Mouse (Mus musculus): ENCODE measurements around the gene Stxbp1. TPM values are rescaled to one million over a fixed set of nuclear protein-coding genes. Genes with fewer than 3 reads are reported as not detected.

Stxbp1 gene
- polyA plus RNA-seq, 1 experiment = 889 TPM

DNA sequence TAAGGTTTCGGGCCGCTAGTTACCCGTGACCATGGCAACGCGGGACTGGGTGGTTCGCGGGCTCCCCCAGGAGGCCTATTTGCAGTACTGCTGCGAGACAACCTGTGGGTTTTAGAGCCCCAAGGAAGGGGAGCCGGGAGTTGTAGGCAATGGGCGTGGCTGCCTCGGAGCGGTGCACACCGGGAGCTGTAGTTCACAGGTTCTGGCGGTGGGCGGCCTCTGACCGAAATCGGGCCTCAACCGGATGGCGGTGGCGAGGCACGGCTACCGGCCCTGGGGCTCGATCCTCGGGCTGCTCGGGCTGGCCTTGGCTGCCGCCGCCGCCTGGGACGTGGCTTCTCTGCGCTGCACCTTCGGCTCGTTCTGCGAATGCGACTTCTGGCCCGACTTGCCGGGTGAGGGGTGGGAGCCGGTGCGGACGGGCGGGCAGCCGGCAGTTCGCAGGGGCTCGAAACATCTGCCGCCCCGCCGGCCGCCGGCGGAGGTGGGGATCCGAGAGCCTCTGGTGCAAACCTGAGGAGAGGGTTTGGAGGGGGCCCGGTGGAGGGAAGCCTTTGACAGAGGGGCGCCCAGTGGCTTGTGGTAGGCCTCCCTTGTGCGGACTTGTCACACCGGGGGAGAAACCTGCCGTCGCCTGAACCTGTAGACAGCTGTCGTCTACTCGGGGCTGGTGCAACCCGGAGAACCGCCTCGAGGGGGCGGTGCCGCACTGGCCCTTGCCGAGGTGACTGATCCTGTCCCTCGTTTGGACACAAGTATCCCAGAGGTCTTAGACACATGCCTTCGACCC lies 89.8 kb downstream of the Stxbp1 start, which contains the start of gene Tor2a:
Gene Tor2a (plus strand): TSS at position 179 of the 790 bp plus-strand sequence.
- Histone ChIP-seq H3K27ac (ENCODE audit: insufficient read depth, low read length) (peak within 1 kb of the TSS; percentile 76), H3K4me3 (replicated peaks; ENCODE audit: insufficient read depth, low read depth, low read length) (peak within 1 kb of the TSS; percentile 73), H3K4me1 (ENCODE audit: control insufficient read depth, insufficient read depth, low read length) (peaks cover 14% of the 10 kb centered on the region), H3K27me3 (ENCODE audit: control insufficient read depth, insufficient read depth, low read length) (no peaks in the 10 kb centered on the region)
- TF ChIP-seq POLR2A (IDR thresholded peaks at IDR 0.05; ENCODE audit: borderline replicate concordance, insufficient read depth, low read length) (no peak), CTCF (IDR thresholded peaks at IDR 0.05; ENCODE audit: borderline replicate concordance, insufficient read depth, low read depth, low read length) (peak; percentile 93)
- peak; percentile 96 to 97 for DNase-seq
- WGBS = under 1% methylated on average over 66 of the region's 66 CpGs

DNA sequence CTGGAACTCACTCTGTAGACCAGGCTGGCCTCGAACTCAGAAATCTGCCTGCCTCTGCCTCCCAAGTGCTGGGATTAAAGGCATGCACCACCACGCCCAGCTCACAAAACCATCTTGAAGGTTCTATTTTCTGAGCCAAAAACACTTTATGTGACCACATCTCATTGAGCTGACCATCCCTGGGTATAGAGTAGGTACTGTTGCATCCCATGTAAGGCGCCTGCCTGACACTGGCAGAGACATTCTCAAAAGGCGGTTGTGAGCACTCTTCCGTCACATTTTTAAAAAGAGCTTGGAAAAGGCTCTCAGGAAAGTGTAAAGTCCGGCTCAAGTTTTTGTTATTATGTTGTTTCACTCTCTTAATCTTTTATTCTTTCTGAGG lies 90.4 kb downstream of the Stxbp1 start:
- Histone ChIP-seq H3K4me3 (replicated peaks; ENCODE audit: insufficient read depth, low read depth, low read length) (no peak overlapping the region), H3K27me3 (ENCODE audit: control insufficient read depth, insufficient read depth, low read length) (no peaks in the 10 kb centered on the region), H3K4me1 (ENCODE audit: control insufficient read depth, insufficient read depth, low read length) (peaks cover 14% of the 10 kb centered on the region), H3K27ac (ENCODE audit: insufficient read depth, low read length) (no peak overlapping the region)
- no peak for DNase-seq
- 32% methylated on average over 6 of the region's 6 CpGs for WGBS
- no peak for TF ChIP-seq CTCF (IDR thresholded peaks at IDR 0.05; ENCODE audit: borderline replicate concordance, insufficient read depth, low read depth, low read length)
- TF ChIP-seq POLR2A (IDR thresholded peaks at IDR 0.05; ENCODE audit: borderline replicate concordance, insufficient read depth, low read length) = no peak

DNA sequence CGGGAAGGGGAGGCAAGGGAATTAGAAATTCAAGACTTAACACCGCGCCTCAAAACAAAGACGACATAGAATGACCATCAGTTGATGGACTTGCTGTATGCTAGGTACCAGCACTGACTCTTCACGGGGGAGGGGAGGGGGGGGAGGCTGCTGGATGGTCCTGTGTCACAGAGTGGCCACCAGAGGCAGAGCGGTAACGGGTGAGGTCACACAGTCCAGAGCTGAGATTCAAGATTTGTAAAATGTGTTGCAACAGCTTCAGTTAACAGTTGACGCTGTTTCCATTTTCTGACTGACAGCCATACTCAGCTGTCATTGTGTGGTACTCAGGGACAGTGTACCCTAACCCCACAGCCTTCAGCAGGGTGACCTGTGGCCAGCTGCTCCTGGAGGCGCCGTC lies 94.9 kb downstream of the Stxbp1 start:
- no peaks in the 10 kb centered on the region for H3K27me3 ChIP-seq (ENCODE audit: control insufficient read depth, insufficient read depth, low read length)
- no peak for DNase-seq
- no peak overlapping the region for H3K27ac ChIP-seq (ENCODE audit: insufficient read depth, low read length)
- WGBS = 74% methylated on average over 10 of the region's 10 CpGs
- TF ChIP-seq CTCF (IDR thresholded peaks at IDR 0.05; ENCODE audit: borderline replicate concordance, insufficient read depth, low read depth, low read length) (no peak), POLR2A (IDR thresholded peaks at IDR 0.05; ENCODE audit: borderline replicate concordance, insufficient read depth, low read length) (no peak)
- no peaks in the 10 kb centered on the region for H3K4me1 ChIP-seq (ENCODE audit: control insufficient read depth, insufficient read depth, low read length)
- no peak overlapping the region for H3K4me3 ChIP-seq (replicated peaks; ENCODE audit: insufficient read depth, low read depth, low read length)

DNA sequence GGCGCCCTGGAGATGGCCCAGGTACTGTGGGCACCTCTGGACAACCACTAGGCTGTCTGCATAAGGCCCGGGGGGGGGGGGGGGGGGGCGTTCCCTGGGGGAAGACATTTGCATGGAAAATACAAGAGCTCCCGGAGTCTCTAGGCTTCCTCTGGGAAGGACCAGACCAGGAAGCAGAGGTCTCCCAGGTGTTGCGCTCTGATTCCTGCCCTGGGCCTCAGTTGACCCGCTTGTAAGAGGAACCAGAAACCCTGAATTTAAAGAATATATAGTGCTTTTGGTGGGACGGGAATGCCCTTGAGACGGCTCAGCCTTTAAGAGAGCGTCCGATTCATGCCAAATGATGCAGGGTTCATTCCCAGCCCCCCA lies 95.4 kb downstream of the Stxbp1 start:
- no peak overlapping the region for H3K4me3 ChIP-seq (replicated peaks; ENCODE audit: insufficient read depth, low read depth, low read length)
- no peak for DNase-seq

DNA sequence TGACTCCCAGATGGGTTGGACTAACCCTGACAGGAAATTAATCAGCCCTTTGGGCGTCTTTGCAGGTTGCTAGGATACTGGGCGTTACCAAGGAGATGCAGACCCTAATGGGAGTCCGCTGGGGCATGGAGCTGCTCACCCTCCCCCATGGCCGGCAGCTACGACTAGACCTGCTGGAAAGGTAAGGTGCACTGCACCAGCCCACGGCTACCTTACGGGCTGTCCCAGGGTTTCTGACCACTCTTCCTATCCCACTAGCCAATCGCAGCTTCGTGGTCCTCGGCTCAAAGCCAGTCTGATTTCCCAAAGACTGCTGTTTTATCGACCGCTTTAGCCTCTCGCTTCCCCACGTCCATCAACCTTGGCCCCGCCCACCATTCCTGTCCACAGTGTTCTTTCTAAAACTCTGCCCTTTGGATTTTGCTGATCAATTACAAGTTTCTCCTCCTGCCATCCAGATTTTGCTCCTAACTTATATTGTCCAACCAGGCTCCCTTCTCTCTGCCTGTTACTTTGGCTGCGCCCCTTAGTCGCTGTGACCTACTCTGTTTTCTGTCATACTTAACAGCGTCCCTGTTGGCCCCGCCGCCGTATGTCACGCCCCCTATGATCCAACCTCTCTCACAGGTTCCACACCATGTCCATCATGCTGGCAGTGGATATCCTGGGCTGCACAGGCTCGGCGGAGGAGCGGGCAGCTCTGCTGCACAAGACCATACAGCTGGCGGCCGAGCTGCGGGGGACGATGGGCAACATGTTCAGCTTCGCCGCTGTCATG lies 96.0 kb downstream of the Stxbp1 start:
- TF ChIP-seq POLR2A (IDR thresholded peaks at IDR 0.05; ENCODE audit: borderline replicate concordance, insufficient read depth, low read length) (no peak), CTCF (IDR thresholded peaks at IDR 0.05; ENCODE audit: borderline replicate concordance, insufficient read depth, low read depth, low read length) (no peak)
- no peak for DNase-seq
- H3K4me1 ChIP-seq (ENCODE audit: control insufficient read depth, insufficient read depth, low read length) = no peaks in the 10 kb centered on the region
- H3K27me3 ChIP-seq (ENCODE audit: control insufficient read depth, insufficient read depth, low read length) = no peaks in the 10 kb centered on the region
- H3K27ac ChIP-seq (ENCODE audit: insufficient read depth, low read length) = no peak overlapping the region
- 35% methylated on average over 31 of the region's 31 CpGs for WGBS
- no peak overlapping the region for H3K4me3 ChIP-seq (replicated peaks; ENCODE audit: insufficient read depth, low read depth, low read length)

More for the DNA sequence above, 95.4 kb downstream of the Stxbp1 start:
- no peak for TF ChIP-seq CTCF (IDR thresholded peaks at IDR 0.05; ENCODE audit: borderline replicate concordance, insufficient read depth, low read depth, low read length)
- TF ChIP-seq POLR2A (IDR thresholded peaks at IDR 0.05; ENCODE audit: borderline replicate concordance, insufficient read depth, low read length) = no peak
- H3K27me3 ChIP-seq (ENCODE audit: control insufficient read depth, insufficient read depth, low read length) = no peaks in the 10 kb centered on the region
- WGBS = 38% methylated on average over 10 of the region's 10 CpGs
- H3K27ac ChIP-seq (ENCODE audit: insufficient read depth, low read length) = no peak overlapping the region
- no peaks in the 10 kb centered on the region for H3K4me1 ChIP-seq (ENCODE audit: control insufficient read depth, insufficient read depth, low read length)

DNA sequence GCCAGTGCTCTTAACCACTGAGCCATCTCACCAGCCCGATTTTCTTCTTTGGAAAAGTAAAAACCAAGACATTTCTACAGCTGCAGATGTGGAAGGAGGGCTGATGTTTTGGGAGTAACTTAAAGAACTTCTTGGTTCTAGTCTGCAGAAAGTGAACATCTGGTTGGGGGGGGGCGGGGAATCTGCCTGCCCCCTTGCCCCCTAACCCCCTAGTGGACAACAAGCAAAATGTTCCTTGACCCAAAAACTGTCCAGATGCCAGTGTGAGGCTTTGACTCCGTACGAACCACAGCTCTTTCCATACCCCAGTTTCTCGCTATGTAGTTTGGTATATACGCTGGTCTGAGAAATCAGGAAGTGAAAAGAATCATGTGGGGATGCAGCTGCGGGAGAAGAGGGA lies 96.8 kb downstream of the Stxbp1 start:
- no peak overlapping the region for H3K4me3 ChIP-seq (replicated peaks; ENCODE audit: insufficient read depth, low read depth, low read length)
- H3K4me1 ChIP-seq (ENCODE audit: control insufficient read depth, insufficient read depth, low read length) = no peaks in the 10 kb centered on the region
- 72% methylated on average over 7 of the region's 7 CpGs for WGBS
- DNase-seq = no peak
- no peaks in the 10 kb centered on the region for H3K27me3 ChIP-seq (ENCODE audit: control insufficient read depth, insufficient read depth, low read length)
- TF ChIP-seq POLR2A (IDR thresholded peaks at IDR 0.05; ENCODE audit: borderline replicate concordance, insufficient read depth, low read length) (no peak), CTCF (IDR thresholded peaks at IDR 0.05; ENCODE audit: borderline replicate concordance, insufficient read depth, low read depth, low read length) (no peak)
- H3K27ac ChIP-seq (ENCODE audit: insufficient read depth, low read length) = no peak overlapping the region

DNA sequence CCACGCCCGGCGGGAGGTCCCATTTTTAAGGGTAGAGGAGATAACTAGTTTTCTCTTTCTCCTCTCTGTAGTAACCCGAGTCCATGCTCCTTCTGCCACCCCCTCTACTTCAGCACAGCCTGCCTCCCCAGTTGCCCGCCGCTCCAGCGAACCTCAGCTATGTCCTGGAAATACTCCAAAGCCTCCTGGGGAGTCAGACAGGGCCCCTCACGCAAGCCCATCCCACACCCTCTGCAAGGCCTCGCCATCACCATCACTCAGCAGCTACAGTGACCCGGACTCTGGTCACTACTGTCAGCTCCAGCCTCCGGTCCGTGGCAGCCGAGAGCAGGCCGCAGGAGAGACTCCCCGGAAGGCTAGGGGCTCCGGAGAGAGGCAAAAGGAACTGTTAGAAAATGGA lies 98.0 kb downstream of the Stxbp1 start:
- H3K4me3 ChIP-seq (replicated peaks; ENCODE audit: insufficient read depth, low read depth, low read length) = no peak overlapping the region
- no peak for DNase-seq
- no peaks in the 10 kb centered on the region for H3K27me3 ChIP-seq (ENCODE audit: control insufficient read depth, insufficient read depth, low read length)
- TF ChIP-seq CTCF (IDR thresholded peaks at IDR 0.05; ENCODE audit: borderline replicate concordance, insufficient read depth, low read depth, low read length) = no peak
- TF ChIP-seq POLR2A (IDR thresholded peaks at IDR 0.05; ENCODE audit: borderline replicate concordance, insufficient read depth, low read length) = no peak
- WGBS = 73% methylated on average over 16 of the region's 16 CpGs
- H3K4me1 ChIP-seq (ENCODE audit: control insufficient read depth, insufficient read depth, low read length) = peaks cover 3% of the 10 kb centered on the region; the same call in 1 of the 2 replicates
- H3K27ac ChIP-seq (ENCODE audit: insufficient read depth, low read length) = no peak overlapping the region

Data from cerebellum, adult 2 months (tissue).